Mouse (Mus musculus) bone marrow, adult 2 months (tissue): ENCODE data around the gene Shc2. TPM values are rescaled to one million over a fixed set of nuclear protein-coding genes. Genes with fewer than 3 reads are reported as not detected.

Experiments
- H3K27ac ChIP-seq: fragments of 200-500 bp; 2 replicates; pipeline ENCODE4 v1.5.1; 2012; ENCODE audit warnings: low read depth, mild to moderate bottlenecking, control low read depth, inconsistent platforms, low read length; ENCODE audit not compliant: control insufficient read depth, poor library complexity, insufficient read depth
- H3K4me1 ChIP-seq: fragments of 200-500 bp; 2 replicates; pipeline ENCODE4 v1.6.1; 2011; ENCODE audit warnings: low read length; ENCODE audit not compliant: control insufficient read depth, insufficient read depth
- H3K4me3 ChIP-seq: fragments of 200-500 bp; replicated peaks from 2 replicates; pipeline ENCODE3; 2011; ENCODE audit warnings: mild to moderate bottlenecking, low read depth, low read length, control low read depth; ENCODE audit not compliant: control insufficient read depth
- CTCF ChIP-seq: fragments of 200-500 bp; IDR thresholded peaks from 2 replicates; pipeline ENCODE4 v1.5.1; 2011; ENCODE audit warnings: low read length, control low read depth; ENCODE audit not compliant: control insufficient read depth, insufficient read depth
- POLR2A ChIP-seq: fragments of 200-500 bp; IDR thresholded peaks from 2 replicates; pipeline ENCODE4 v1.6.1; 2011; ENCODE audit warnings: low read depth, mild to moderate bottlenecking, control low read depth, low read length, borderline replicate concordance; ENCODE audit not compliant: control insufficient read depth
- WGBS: fragments of 180-500 bp; shearing (Covaris S2); methylation state at CpG from one replicate; pipeline ENCODE4 v1.1.7; 2018; 5-methylcytosine and 5-hydroxymethylcytosine counted together
- polyA plus RNA-seq: library from polyadenylated mRNA; stranded (reverse); fragments of >200 nt; gene quantifications from 2 replicates; pipeline ENCODE4 v1.2.4, GENCODE M21; 2011; ENCODE audit warnings: low replicate concordance; ENCODE audit not compliant: missing spikeins, insufficient read depth, insufficient read length

The Shc2 gene
- polyA plus RNA-seq, 1 experiment, result 2.1 TPM

DNA sequence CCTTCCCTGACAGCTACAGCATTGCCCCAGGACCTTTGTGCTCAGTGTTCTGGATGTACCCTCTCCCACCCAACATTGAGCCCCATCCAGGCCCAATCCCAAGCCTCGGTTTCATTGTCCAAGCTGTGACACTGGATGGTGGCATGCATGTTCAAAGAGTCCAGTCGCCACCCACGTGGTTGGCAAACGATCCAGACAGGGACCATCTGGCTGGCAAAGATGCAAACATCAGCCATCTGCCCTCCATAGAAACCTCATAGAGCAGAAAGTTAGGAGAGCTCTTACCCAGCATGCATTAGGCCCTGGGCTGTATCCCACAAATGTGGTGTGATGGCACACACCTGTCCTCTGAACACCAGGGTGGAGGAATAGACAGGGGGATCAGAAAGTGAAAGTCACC is 6.3 kb downstream of the Shc2 start:
- Histone ChIP-seq H3K4me3 (no peak overlapping the region), H3K27ac (no peak overlapping the region), H3K4me1 (no peaks in the 10 kb centered on the region)
- 84% methylated on average over 4 of the region's 4 CpGs for WGBS
- TF ChIP-seq CTCF (no peak), POLR2A (no peak)

- no peak overlapping the region for H3K4me3 ChIP-seq
- no peak overlapping the region for H3K27ac ChIP-seq
- WGBS, result 70% methylated on average over 5 of the region's 5 CpGs
- TF ChIP-seq CTCF, result no peak
- TF ChIP-seq POLR2A, result no peak
- H3K4me1 ChIP-seq, result no peaks in the 10 kb centered on the region
Measured at GRCm38 (mm10) chr10:79628377-79628776, 9.3 kb downstream of the Shc2 start.

- no peaks in the 10 kb centered on the region for H3K4me1 ChIP-seq
- TF ChIP-seq POLR2A (no peak), CTCF (no peak)
- H3K27ac ChIP-seq, result no peak overlapping the region
- H3K4me3 ChIP-seq, result no peak overlapping the region
- 72% methylated on average over 10 of the region's 10 CpGs for WGBS
Measured at GRCm38 (mm10) chr10:79626156-79626555, 11.6 kb downstream of the Shc2 start.

DNA sequence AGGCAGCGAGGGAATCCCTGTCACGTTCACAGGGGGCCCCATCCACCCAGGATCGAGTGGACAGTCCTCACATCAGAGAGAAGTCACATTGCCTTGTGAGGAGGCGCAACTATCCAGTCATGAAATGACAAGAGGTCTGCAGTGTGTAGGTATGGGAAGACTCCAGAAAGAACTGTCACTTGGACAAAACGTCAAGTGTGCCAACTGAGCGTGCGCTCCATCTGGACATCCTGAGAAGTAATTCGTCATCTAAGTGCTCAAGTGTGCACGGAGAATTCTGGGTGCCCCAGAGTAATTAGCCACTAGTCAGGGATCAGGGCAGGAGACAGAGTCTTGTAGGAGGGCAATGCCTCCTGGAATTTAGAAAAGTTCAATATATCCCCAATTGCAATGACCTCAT is 12.3 kb downstream of the Shc2 start:
- Histone ChIP-seq H3K4me1 (no peaks in the 10 kb centered on the region), H3K4me3 (no peak overlapping the region), H3K27ac (no peak overlapping the region)
- no peak for TF ChIP-seq POLR2A
- no peak for TF ChIP-seq CTCF
- whole genome bisulfite sequencing, result 75% methylated on average over 9 of the region's 9 CpGs

GRCm38 (mm10) chr10:79623950-79624349 is 13.8 kb downstream of the Shc2 start:
- 74% methylated on average over 12 of the region's 12 CpGs for WGBS
- TF ChIP-seq POLR2A (no peak), CTCF (no peak)
- Histone ChIP-seq H3K27ac (no peak overlapping the region), H3K4me3 (no peak overlapping the region), H3K4me1 (no peaks in the 10 kb centered on the region)

GRCm38 (mm10) chr10:79616376-79616775 is 21.3 kb downstream of the Shc2 start:
- no peak for TF ChIP-seq POLR2A
- no peak for TF ChIP-seq CTCF
- Histone ChIP-seq H3K4me1 (no peaks in the 10 kb centered on the region), H3K4me3 (no peak overlapping the region), H3K27ac (no peak overlapping the region)
- WGBS, result 84% methylated on average over 5 of the region's 5 CpGs

DNA sequence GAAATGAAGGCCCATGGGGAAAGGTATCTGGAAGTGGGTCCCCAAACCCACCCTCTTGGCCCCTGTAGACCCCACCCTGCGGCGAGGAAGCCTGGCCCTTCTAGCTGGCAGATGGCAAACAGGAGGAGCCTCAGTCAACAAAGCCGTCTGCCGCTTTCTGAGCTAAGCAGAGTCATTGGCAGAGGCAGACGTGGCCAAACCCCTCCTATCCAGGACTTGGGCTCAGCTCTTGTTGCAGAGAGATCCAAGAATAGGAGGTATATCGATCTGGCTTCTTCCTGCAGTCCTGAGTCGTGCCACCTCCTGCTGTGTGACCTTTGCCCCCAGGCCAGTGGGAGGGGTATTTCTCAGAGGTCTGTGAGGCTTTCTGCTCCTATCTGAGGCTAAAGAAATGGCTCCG is 21.9 kb downstream of the Shc2 start:
- Histone ChIP-seq H3K27ac (no peak overlapping the region), H3K4me3 (no peak overlapping the region), H3K4me1 (no peaks in the 10 kb centered on the region)
- WGBS, result 38% methylated on average over 8 of the region's 8 CpGs
- no peak for TF ChIP-seq CTCF
- TF ChIP-seq POLR2A, result no peak

GRCm38 (mm10) chr10:79614305-79614643 is 23.4 kb downstream of the Shc2 start:
- Histone ChIP-seq H3K27ac (no peak overlapping the region), H3K4me3 (no peak overlapping the region), H3K4me1 (no peaks in the 10 kb centered on the region)
- 87% methylated on average over 1 of the region's 1 CpGs for WGBS
- no peak for TF ChIP-seq POLR2A
- TF ChIP-seq CTCF, result no peak

- no peaks in the 10 kb centered on the region for H3K4me1 ChIP-seq
- WGBS, result 2% methylated on average over 60 of the region's 60 CpGs
- no peak within 1 kb of the TSS for H3K4me3 ChIP-seq
- TF ChIP-seq CTCF, result no peak
- no peak for TF ChIP-seq POLR2A
- H3K27ac ChIP-seq, result no peak within 1 kb of the TSS; the same call in 1 of the 2 replicates
Measured at GRCm38 (mm10) chr10:79613578-79614304, 24.0 kb downstream of the Shc2 start, which contains the start of gene C2cd4c. TSS of gene C2cd4c (minus strand) at chr10:79614025.
